Mouse (Mus musculus): ENCODE data around the gene Gsdma2. TPM values are rescaled to one million over a fixed set of nuclear protein-coding genes. Genes with fewer than 3 reads are reported as not detected.

Gene Gsdma2
- polyA plus RNA-seq, 1 experiment from 2014 or later = not detected

DNA sequence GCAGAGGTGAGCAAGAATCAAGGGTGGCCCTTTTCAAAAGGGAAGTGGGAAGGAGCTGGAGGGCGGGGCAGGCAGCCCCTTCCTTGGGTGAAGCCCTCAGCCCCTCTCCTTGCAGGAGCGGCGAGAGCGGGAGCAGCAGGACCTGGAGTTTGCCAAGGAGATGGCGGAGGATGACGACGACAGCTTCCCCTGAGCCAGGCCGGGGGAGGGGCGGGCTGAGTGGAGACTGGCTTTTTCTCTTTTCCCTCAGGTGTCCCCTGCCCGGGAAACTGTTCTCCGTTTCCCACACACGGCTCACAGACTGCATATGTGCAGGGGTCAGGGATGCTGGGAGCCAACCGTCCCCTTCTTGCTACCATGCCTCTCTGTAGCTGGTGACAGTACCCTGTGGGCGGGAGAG, 48.8 kb downstream of the Gsdma2 start:
- no peak overlapping the region for H3K27ac ChIP-seq (replicated peaks; ENCODE audit: low read depth, low read length)
- DNase-seq (ENCODE audit: low spot score) (no peak), ATAC-seq (replicated peaks; ENCODE audit: insufficient number of reproducible peaks, low FRiP score, low TSS enrichment, low read depth) (no peak)
- no peak overlapping the region for H3K4me2 ChIP-seq (ENCODE audit: low read depth, low read length)
- H3K27me3 ChIP-seq (ENCODE audit: control insufficient read depth, insufficient read depth, low read length) = no peaks in the 10 kb centered on the region
- 78% methylated on average over 14 of the region's 14 CpGs for WGBS
- no peak overlapping the region for H3K4me3 ChIP-seq (ENCODE audit: low read depth, low read length)
- no peaks in the 10 kb centered on the region for H3K9me3 ChIP-seq (replicated peaks; ENCODE audit: control insufficient read depth, low read length)
- peaks cover 17% of the 10 kb centered on the region for H3K36me3 ChIP-seq (replicated peaks; ENCODE audit: control insufficient read depth, insufficient read depth, low read depth, low read length)
- no peaks in the 10 kb centered on the region for H3K4me1 ChIP-seq (ENCODE audit: control insufficient read depth, insufficient read depth, low read length)
- no peak overlapping the region for H3K9ac ChIP-seq (replicated peaks; ENCODE audit: low read length)

DNA sequence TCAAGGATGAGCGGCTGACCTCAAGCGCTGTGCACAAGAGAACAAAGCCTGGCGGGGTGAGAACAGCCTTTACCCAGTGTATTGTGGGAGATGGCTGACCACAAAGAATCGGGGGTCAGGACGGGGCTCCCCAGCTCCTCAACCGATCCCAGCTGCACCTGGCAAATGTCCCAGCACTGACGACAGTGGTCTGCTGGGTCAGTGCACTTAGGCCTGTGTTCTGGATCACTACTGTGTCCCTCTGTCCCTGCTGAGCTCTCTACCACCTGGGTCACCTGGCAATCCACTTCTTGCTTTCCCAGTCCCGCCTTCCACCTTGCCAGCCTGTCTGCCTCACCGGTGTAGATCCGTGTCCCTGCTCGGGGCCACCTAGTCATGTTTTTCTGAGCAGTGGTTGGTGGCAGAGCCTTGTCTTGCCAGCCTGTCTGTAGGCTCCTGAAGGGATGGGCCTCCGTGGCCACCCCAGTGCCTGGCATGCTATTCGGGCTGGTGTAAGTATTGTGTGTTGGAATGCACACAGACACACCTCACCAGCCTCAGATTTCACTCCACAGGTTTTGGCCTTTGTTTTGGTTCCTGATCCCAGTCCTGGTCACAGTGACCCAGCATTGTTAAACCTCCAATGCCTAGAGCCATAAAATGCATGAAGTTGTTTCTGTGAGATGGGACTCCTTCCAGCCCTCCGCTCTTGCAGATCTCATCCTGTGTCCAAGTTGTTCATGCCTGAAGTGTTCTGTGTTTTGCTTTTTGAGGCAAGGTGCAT, 50.1 kb downstream of the Gsdma2 start:
- 88% methylated on average over 14 of the region's 14 CpGs for WGBS
- ATAC-seq (replicated peaks; ENCODE audit: insufficient number of reproducible peaks, low FRiP score, low TSS enrichment, low read depth) = no peak
- H3K36me3 ChIP-seq (replicated peaks; ENCODE audit: control insufficient read depth, insufficient read depth, low read depth, low read length) = peaks cover 11% of the 10 kb centered on the region

DNA sequence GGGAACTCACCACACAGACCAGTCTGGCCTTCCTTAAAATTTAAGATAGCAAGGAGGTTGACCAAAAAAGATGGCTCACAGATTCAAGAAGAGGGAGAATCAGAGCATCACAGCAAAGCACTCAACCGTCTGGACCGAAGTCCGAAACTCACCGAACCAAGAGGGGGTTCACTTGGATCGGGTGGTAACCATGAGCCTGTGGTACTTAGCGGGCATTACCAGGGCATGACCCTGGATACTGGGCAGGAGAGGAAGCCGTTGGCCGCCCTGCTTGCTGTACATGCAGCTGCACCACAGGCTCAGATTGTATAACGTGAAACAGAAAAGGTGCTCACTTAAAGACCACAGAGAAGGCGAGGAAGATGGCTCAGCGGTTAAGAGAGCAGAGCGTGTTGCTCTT, 50.7 kb downstream of the Gsdma2 start:
- 86% methylated on average over 12 of the region's 12 CpGs for WGBS
- Histone ChIP-seq H3K36me3 (replicated peaks; ENCODE audit: control insufficient read depth, insufficient read depth, low read depth, low read length) (peaks cover 11% of the 10 kb centered on the region), H3K4me2 (ENCODE audit: low read depth, low read length) (no peak overlapping the region), H3K27ac (replicated peaks; ENCODE audit: low read depth, low read length) (no peak overlapping the region), H3K27me3 (ENCODE audit: control insufficient read depth, insufficient read depth, low read length) (no peaks in the 10 kb centered on the region), H3K9ac (replicated peaks; ENCODE audit: low read length) (no peak overlapping the region), H3K4me3 (ENCODE audit: low read depth, low read length) (no peak overlapping the region), H3K4me1 (ENCODE audit: control insufficient read depth, insufficient read depth, low read length) (no peaks in the 10 kb centered on the region), H3K9me3 (replicated peaks; ENCODE audit: control insufficient read depth, low read length) (no peaks in the 10 kb centered on the region)
- ATAC-seq (replicated peaks; ENCODE audit: insufficient number of reproducible peaks, low FRiP score, low TSS enrichment, low read depth) (no peak), DNase-seq (ENCODE audit: low spot score) (no peak)

More for the DNA sequence above, 50.1 kb downstream of the Gsdma2 start:
- no peak overlapping the region for H3K4me2 ChIP-seq (ENCODE audit: low read depth, low read length)
- no peaks in the 10 kb centered on the region for H3K4me1 ChIP-seq (ENCODE audit: control insufficient read depth, insufficient read depth, low read length)
- no peak overlapping the region for H3K27ac ChIP-seq (replicated peaks; ENCODE audit: low read depth, low read length)
- H3K9me3 ChIP-seq (replicated peaks; ENCODE audit: control insufficient read depth, low read length) = no peaks in the 10 kb centered on the region
- H3K9ac ChIP-seq (replicated peaks; ENCODE audit: low read length) = no peak overlapping the region
- no peak overlapping the region for H3K4me3 ChIP-seq (ENCODE audit: low read depth, low read length)
- H3K27me3 ChIP-seq (ENCODE audit: control insufficient read depth, insufficient read depth, low read length) = no peaks in the 10 kb centered on the region
- no peak for DNase-seq (ENCODE audit: low spot score)

DNA sequence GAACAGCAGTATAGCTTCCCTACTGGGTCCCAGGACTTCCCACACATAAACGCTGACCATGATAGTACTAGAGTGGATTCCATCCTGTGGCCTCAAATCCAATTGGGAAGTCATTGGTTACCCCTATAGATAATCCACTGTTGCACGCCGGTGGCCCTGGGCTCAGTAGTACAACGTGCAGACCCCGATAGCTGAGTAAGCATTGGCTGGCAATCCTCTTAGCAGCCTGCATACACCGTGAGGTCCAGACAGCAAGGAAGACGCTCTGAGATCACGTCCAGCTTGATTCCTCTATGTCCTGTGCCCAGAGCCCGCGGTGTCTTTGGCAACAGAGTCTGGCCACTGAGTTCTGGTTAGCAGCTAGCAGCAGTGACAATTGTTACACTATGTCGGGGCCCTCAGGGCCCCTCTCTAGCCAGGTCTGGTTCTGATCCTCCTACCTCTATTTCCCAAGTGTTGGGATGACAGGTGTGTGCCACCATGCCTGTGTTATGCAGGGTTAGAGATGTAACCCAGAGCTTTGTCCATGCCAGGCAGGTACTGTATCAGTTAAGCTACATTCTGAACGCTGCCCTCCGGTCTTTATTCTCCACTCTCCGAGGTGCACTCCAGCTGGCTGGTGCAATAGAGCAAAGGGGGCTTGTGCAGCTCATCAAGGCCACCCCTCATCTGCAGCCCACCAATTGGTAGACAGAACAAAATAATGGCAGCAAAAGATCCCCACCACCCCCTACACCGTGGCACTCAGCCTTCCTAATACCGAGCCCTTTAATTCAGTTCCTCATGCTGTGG, 52.5 kb downstream of the Gsdma2 start:
- no peak for DNase-seq (ENCODE audit: low spot score)
- H3K9ac ChIP-seq (replicated peaks; ENCODE audit: low read length) = no peak overlapping the region
- ATAC-seq (replicated peaks; ENCODE audit: insufficient number of reproducible peaks, low FRiP score, low TSS enrichment, low read depth) = no peak
- H3K4me3 ChIP-seq (ENCODE audit: low read depth, low read length) = no peak overlapping the region
- H3K27me3 ChIP-seq (ENCODE audit: control insufficient read depth, insufficient read depth, low read length) = no peaks in the 10 kb centered on the region
- no peaks in the 10 kb centered on the region for H3K9me3 ChIP-seq (replicated peaks; ENCODE audit: control insufficient read depth, low read length)
- H3K36me3 ChIP-seq (replicated peaks; ENCODE audit: control insufficient read depth, insufficient read depth, low read depth, low read length) = peaks cover 6% of the 10 kb centered on the region; the same call in 1 of the 2 replicates
- 84% methylated on average over 16 of the region's 16 CpGs for WGBS
- no peak overlapping the region for H3K4me2 ChIP-seq (ENCODE audit: low read depth, low read length)
- H3K4me1 ChIP-seq (ENCODE audit: control insufficient read depth, insufficient read depth, low read length) = no peaks in the 10 kb centered on the region
- no peak overlapping the region for H3K27ac ChIP-seq (replicated peaks; ENCODE audit: low read depth, low read length)

DNA sequence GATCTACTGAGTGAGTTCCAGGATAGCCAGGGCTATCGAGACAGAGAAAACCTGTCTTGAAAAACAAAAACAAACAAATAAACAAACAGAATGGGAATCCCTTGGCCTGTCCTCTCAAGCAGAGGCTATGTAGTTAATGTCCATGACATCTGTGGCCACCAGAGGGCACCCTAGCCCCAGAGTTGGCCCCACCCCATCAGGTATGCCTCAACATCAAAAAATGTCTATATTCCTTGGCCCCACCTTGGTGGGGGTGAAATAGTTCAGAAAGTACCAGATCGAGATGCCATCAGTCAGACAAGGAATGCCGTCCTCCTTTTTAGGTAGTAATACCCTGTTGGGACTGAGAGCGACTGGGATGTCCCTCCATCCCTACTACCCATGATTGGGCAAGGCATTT, 53.4 kb downstream of the Gsdma2 start:
- 41% methylated on average over 4 of the region's 4 CpGs for WGBS
- ATAC-seq (replicated peaks; ENCODE audit: insufficient number of reproducible peaks, low FRiP score, low TSS enrichment, low read depth) (no peak), DNase-seq (ENCODE audit: low spot score) (peak; percentile 78)
- Histone ChIP-seq H3K4me3 (ENCODE audit: low read depth, low read length) (no peak overlapping the region), H3K27me3 (ENCODE audit: control insufficient read depth, insufficient read depth, low read length) (no peaks in the 10 kb centered on the region), H3K27ac (replicated peaks; ENCODE audit: low read depth, low read length) (no peak overlapping the region), H3K4me2 (ENCODE audit: low read depth, low read length) (no peak overlapping the region), H3K4me1 (ENCODE audit: control insufficient read depth, insufficient read depth, low read length) (no peaks in the 10 kb centered on the region), H3K36me3 (replicated peaks; ENCODE audit: control insufficient read depth, insufficient read depth, low read depth, low read length) (no peaks in the 10 kb centered on the region; the same call in 1 of the 2 replicates), H3K9me3 (replicated peaks; ENCODE audit: control insufficient read depth, low read length) (no peaks in the 10 kb centered on the region), H3K9ac (replicated peaks; ENCODE audit: low read length) (no peak overlapping the region)

DNA sequence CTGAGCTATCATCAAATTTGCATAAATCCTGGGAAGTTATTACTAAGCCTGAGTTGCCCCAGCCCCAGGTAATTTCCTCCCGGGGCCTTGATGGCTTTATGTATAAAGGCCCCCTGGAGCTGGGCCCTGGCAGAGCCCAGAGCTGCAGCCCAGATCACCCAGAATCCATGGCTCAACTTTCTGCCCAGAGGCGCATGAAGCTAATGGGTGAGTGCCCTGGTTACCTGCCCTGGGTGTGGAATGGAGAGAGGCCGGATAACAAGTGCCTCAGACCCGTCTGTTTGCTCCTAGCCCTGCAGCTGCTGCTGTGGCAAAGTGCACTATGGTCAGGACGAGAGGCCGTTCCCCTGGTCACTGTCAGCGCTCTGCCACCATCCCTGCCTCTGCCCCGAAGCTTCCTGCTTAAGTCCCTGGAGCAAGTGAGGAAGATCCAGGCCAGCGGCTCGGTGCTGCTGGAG, 54.7 kb downstream of the Gsdma2 start, which contains the start of gene Csf3:
Csf3 (plus strand) TSS at position 51 of the 458 bp plus-strand sequence.
- H3K9me3 ChIP-seq (replicated peaks; ENCODE audit: control insufficient read depth, low read length) = no peaks in the 10 kb centered on the region
- no peak within 1 kb of the TSS for H3K4me3 ChIP-seq (ENCODE audit: low read depth, low read length)
- no peaks in the 10 kb centered on the region for H3K4me1 ChIP-seq (ENCODE audit: control insufficient read depth, insufficient read depth, low read length)
- peaks cover 6% of the 10 kb centered on the region for H3K36me3 ChIP-seq (replicated peaks; ENCODE audit: control insufficient read depth, insufficient read depth, low read depth, low read length)
- H3K9ac ChIP-seq (replicated peaks; ENCODE audit: low read length) = peak within 1 kb of the TSS; percentile 6; the same call in 1 of the 2 replicates
- no peak within 1 kb of the TSS; the same call in 1 of the 2 replicates for H3K4me2 ChIP-seq (ENCODE audit: low read depth, low read length)
- ATAC-seq (replicated peaks; ENCODE audit: insufficient number of reproducible peaks, low FRiP score, low TSS enrichment, low read depth) (no peak), DNase-seq (ENCODE audit: low spot score) (no peak)
- 40% methylated on average over 10 of the region's 10 CpGs for WGBS
- no peak within 1 kb of the TSS for H3K27ac ChIP-seq (replicated peaks; ENCODE audit: low read depth, low read length)
- no peaks in the 10 kb centered on the region for H3K27me3 ChIP-seq (ENCODE audit: control insufficient read depth, insufficient read depth, low read length)

DNA sequence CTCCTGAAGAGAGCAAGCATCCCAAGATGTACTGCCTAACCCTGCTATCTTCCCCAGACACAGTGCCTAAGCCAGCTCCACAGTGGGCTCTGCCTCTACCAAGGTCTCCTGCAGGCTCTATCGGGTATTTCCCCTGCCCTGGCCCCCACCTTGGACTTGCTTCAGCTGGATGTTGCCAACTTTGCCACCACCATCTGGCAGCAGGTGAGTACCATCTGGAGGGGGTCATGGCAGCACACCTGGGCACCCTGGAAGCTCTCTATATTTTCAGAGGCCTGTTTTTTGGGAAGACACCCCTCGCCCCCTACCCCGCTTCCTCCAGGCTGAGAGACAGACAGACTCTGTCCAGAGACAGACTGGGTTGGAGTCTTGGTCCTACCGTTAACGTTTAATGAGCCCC, 55.8 kb downstream of the Gsdma2 start:
- H3K27me3 ChIP-seq (ENCODE audit: control insufficient read depth, insufficient read depth, low read length) = no peaks in the 10 kb centered on the region
- 78% methylated on average over 5 of the region's 5 CpGs for WGBS
- H3K4me1 ChIP-seq (ENCODE audit: control insufficient read depth, insufficient read depth, low read length) = no peaks in the 10 kb centered on the region
- H3K9me3 ChIP-seq (replicated peaks; ENCODE audit: control insufficient read depth, low read length) = no peaks in the 10 kb centered on the region
- ATAC-seq (replicated peaks; ENCODE audit: insufficient number of reproducible peaks, low FRiP score, low TSS enrichment, low read depth) (no peak), DNase-seq (ENCODE audit: low spot score) (no peak)
- H3K4me2 ChIP-seq (ENCODE audit: low read depth, low read length) = no peak overlapping the region
- no peak overlapping the region for H3K27ac ChIP-seq (replicated peaks; ENCODE audit: low read depth, low read length)
- H3K36me3 ChIP-seq (replicated peaks; ENCODE audit: control insufficient read depth, insufficient read depth, low read depth, low read length) = peaks cover 9% of the 10 kb centered on the region
- H3K9ac ChIP-seq (replicated peaks; ENCODE audit: low read length) = peak overlapping the region; percentile 25; the same call in 1 of the 2 replicates
- H3K4me3 ChIP-seq (ENCODE audit: low read depth, low read length) = no peak overlapping the region

DNA sequence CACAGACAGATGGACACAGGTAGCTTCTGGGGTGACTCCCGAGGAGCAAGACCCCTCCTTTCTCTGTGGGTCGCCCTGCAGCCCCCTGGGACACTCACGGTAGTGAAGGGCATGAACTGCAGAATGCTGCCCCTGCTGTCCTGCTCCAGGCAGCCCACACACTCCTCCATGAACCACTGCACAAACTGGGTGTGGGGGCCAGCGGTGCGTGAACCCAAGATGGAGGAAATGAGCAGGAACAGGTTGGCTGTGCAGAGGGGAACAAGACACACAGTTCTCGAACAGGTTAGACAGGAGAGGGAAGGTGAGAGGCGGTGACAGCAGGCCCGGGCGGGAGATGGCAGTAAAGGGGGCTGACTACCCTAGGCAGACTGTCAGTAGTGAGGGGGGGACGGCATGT, 58.5 kb downstream of the Gsdma2 start:
- ATAC-seq (replicated peaks; ENCODE audit: insufficient number of reproducible peaks, low FRiP score, low TSS enrichment, low read depth) (no peak), DNase-seq (ENCODE audit: low spot score) (no peak)
- H3K27me3 ChIP-seq (ENCODE audit: control insufficient read depth, insufficient read depth, low read length) = no peaks in the 10 kb centered on the region
- no peak overlapping the region for H3K4me2 ChIP-seq (ENCODE audit: low read depth, low read length)
- H3K9ac ChIP-seq (replicated peaks; ENCODE audit: low read length) = no peak overlapping the region
- peaks cover 14% of the 10 kb centered on the region for H3K36me3 ChIP-seq (replicated peaks; ENCODE audit: control insufficient read depth, insufficient read depth, low read depth, low read length)
- H3K27ac ChIP-seq (replicated peaks; ENCODE audit: low read depth, low read length) = no peak overlapping the region
- H3K4me3 ChIP-seq (ENCODE audit: low read depth, low read length) = no peak overlapping the region
- no peaks in the 10 kb centered on the region for H3K9me3 ChIP-seq (replicated peaks; ENCODE audit: control insufficient read depth, low read length)
- 88% methylated on average over 10 of the region's 10 CpGs for WGBS
- H3K4me1 ChIP-seq (ENCODE audit: control insufficient read depth, insufficient read depth, low read length) = no peaks in the 10 kb centered on the region
